Comparison of ENCODE assay signal across 14 mouse cellular contexts in genomic region chr9:27208840-27209239, GRCm38 (mm10).
"Had no signal": no experiment of that assay in that cellular context is flagged by ENCODE, and none has a peak within 500 bp of the region (broad histone marks: within the 10 kb centered on the region; RNA-seq: fewer than 3 reads in every experiment).

No protein-coding gene starts in this region.

- H3K27ac ChIP-seq: kidney, postnatal 0 days; limb, embryonic 10.5 days; liver, embryonic 15.5 days; midbrain, embryonic 13.5 days had no signal

- H3K9me3 ChIP-seq: limb, embryonic 10.5 days; liver, embryonic 15.5 days; midbrain, embryonic 13.5 days had no signal

- DNase-seq: kidney, adult 11 months; kidney, adult 9 months; kidney, postnatal 36 days; layer of hippocampus, adult 9-11 months; layer of hippocampus, postnatal 36 days; lung, adult 2 months; lung, postnatal 36 days; spleen, adult 18-20 months; thymus, adult 2 months; thymus, postnatal 25 days had no signal

- H3K27me3 ChIP-seq: liver, embryonic 15.5 days had no signal

- H3K4me3 ChIP-seq: limb, embryonic 10.5 days; liver, embryonic 15.5 days; midbrain, embryonic 13.5 days had no signal

- H3K36me3 ChIP-seq: limb, embryonic 10.5 days; liver, embryonic 15.5 days; midbrain, embryonic 13.5 days had no signal

- H3K4me1 ChIP-seq: limb, embryonic 10.5 days; liver, embryonic 15.5 days had no signal
